Mouse (Mus musculus) liver, embryonic 16.5 days (tissue): ENCODE data around the gene Yif1b. TPM values are rescaled to one million over a fixed set of nuclear protein-coding genes. Genes with fewer than 3 reads are reported as not detected.

Source experiments
- polyA plus RNA-seq: library from polyadenylated mRNA; unstranded; fragments of >200 nt; fragmentation: Nextera tagmentation; extraction: Ambion mirVana; gene quantifications from 2 replicates; pipeline ENCODE4 v1.2.1, GENCODE M21; 2015

Yif1b gene
- polyA plus RNA-seq, 1 experiment from 2014 or later = 40.3 TPM

Other genes with a start within 250 kb of the Yif1b start
- gene Ryr1, start 113.2 kb upstream of the Yif1b start, polyA plus RNA-seq = 0.22 and 0.58 TPM in 2 replicates
- 1.2 and 1.4 TPM in 2 replicates for gene Rasgrp4, start 103.5 kb upstream of the Yif1b start, polyA plus RNA-seq
- 3.8 and 4.9 TPM in 2 replicates for gene Fam98c, start 82.1 kb upstream of the Yif1b start, polyA plus RNA-seq
- gene Ggn, start 68.1 kb upstream of the Yif1b start, polyA plus RNA-seq = 0.09 TPM in 1 of 2 replicates, not detected in the other
- 0.19 and 0.25 TPM in 2 replicates for gene Spred3, start 67.9 kb upstream of the Yif1b start, polyA plus RNA-seq
- 106 and 111 TPM in 2 replicates for gene Psmd8, start 57.6 kb upstream of the Yif1b start, polyA plus RNA-seq
- gene Catsperg1, start 24.3 kb upstream of the Yif1b start, polyA plus RNA-seq = 0.15 and 0.35 TPM in 2 replicates
- 1.4 and 1.5 TPM in 2 replicates for gene Kcnk6, start 5.8 kb upstream of the Yif1b start, polyA plus RNA-seq
- 5.3 and 5.8 TPM in 2 replicates for gene 2200002D01Rik, start 10.1 kb downstream of the Yif1b start, polyA plus RNA-seq
- 30.9 and 38.6 TPM in 2 replicates for gene Spint2, start 43.6 kb downstream of the Yif1b start, polyA plus RNA-seq
- 2.5 and 2.7 TPM in 2 replicates for gene Ppp1r14a, start 51.0 kb downstream of the Yif1b start, polyA plus RNA-seq
- 1.2 and 1.5 TPM in 2 replicates for gene Dpf1, start 65.6 kb downstream of the Yif1b start, polyA plus RNA-seq